Mouse (Mus musculus) layer of hippocampus, postnatal 25 days (tissue): ENCODE data around the gene Serpinb9. TPM values are rescaled to one million over a fixed set of nuclear protein-coding genes. Genes with fewer than 3 reads are reported as not detected.

Experiments
- total RNA-seq, 2 experiments: library from RNA; stranded (reverse); gene quantifications; 2 replicates each; pipeline ENCODE4 v1.2.3; 2021

Serpinb9 gene
- total RNA-seq, 2 experiments from 2014 or later: 4.8 to 5.9 TPM

Other genes with a start within 250 kb of the Serpinb9 start
- gene Mylk4, start 219.3 kb upstream of the Serpinb9 start, total RNA-seq: under 1 TPM; 0.16 to 0.27 TPM
- gene Wrnip1, start 201.2 kb upstream of the Serpinb9 start, total RNA-seq: 10 to 100 TPM; 58.1 to 60.7 TPM
- gene D930007J09Rik, start 200.4 kb upstream of the Serpinb9 start, total RNA-seq: 1 to 10 TPM in 1 of 2 experiments, not detected in 1; 2.7 TPM
- gene Serpinb1a, start 152.1 kb upstream of the Serpinb9 start, total RNA-seq: 1 to 10 TPM; 1.8 to 3.5 TPM
- not detected for gene Serpinb1c, start 105.0 kb upstream of the Serpinb9 start, total RNA-seq
- 1 to 10 TPM in 1 of 2 experiments, under 1 TPM in 1; 0.99 to 1.2 TPM for gene Serpinb6b, start 38.0 kb upstream of the Serpinb9 start, total RNA-seq
- gene Serpinb9b, start 24.2 kb downstream of the Serpinb9 start, total RNA-seq: not detected
- gene Serpinb1b, start 75.3 kb downstream of the Serpinb9 start, total RNA-seq: under 1 TPM; 0.28 to 0.86 TPM
- gene Serpinb9c, start 156.5 kb downstream of the Serpinb9 start, total RNA-seq: not detected
- gene Serpinb9d, start 189.7 kb downstream of the Serpinb9 start, total RNA-seq: not detected
- not detected for gene Serpinb9e, start 246.4 kb downstream of the Serpinb9 start, total RNA-seq